In the genomic region with DNA sequence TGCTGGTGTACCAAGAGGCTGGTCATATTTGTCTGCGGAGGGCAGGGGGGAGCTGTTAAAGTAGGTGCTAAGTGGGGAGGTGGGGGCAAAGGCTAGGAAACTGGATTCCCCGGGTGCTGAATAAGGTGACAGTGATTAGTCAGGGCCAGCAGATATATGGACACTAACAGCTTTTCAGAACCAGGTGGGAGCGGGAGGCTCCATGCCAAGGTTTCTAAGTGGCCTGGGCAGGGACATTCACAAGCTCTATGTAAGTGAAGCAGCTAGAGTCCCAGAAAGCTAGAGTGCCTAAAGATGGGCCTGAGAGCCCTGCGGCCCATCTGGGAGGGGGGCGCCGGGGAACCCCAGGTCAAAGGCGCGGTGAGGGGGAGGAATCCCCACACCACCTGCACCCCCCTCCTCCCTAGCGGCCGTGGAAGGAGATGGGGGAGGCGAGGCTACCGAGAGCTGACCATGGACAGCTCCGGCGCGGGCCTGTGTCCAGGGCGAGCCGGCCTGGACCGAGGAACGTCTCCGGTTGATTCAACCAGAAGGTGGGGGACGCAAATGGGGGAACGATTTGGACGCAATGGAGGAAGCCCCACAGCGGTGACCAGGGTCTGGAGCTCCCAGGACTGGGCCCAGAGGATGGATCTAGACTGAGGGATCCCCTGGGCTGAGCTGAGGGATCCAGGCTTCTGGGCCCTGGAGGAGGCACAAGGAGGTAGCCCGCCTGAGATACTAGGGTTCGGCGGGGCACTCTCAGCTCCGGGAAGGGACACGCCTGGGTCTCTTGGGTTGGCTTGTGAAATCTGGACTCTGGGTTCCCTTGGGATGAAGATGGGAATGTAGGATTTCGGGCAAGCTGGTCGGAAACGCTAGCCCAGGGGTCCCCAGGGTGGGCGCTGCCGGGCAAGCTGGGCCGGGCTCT, we compare ENCODE assay signal across 8 mouse cellular contexts. TPM values are rescaled to one million over a fixed set of nuclear protein-coding genes. Genes with fewer than 3 reads are reported as not detected.
DNase-seq lines count a peak whose midpoint lies in the region; ATAC-seq and TF ChIP-seq lines count a peak whose summit lies in the region.

No protein-coding gene starts in this region.

- intact Hi-C loops in left cerebral cortex, postnatal 4 days (cut with DNase I): no loop called here
- intact Hi-C loops in left cerebral cortex, postnatal 14 days (cut with DNase I): loop anchor here (5.0 kb wide), 1 partner anchor 64 kb away; no protein-coding TSS in a partner anchor

- H3K9ac ChIP-seq in forebrain, postnatal 0 days: peak overlapping the region; percentile 93
- H3K9ac ChIP-seq in intestine, postnatal 0 days (ENCODE audit: low read depth, low read length): peak overlapping the region; percentile 51; the same call in 1 of the 2 replicates
- 0 out of 2 replicates have a peak overlapping the region, but pooled peaks have one; percentile 23 for H3K9ac ChIP-seq in lung, postnatal 0 days (replicated peaks; ENCODE audit: low read depth)

- peak overlapping the region; percentile 75 for H3K27ac ChIP-seq in forebrain, postnatal 0 days (ENCODE audit: low read depth, low read length)
- no peak overlapping the region for H3K27ac ChIP-seq in intestine, postnatal 0 days (ENCODE audit: low read depth, low read length)
- no peak overlapping the region for H3K27ac ChIP-seq in lung, postnatal 0 days (ENCODE audit: low read length)
- H3K27ac ChIP-seq in small intestine, adult 2 months (ENCODE audit: insufficient read depth, low read depth, low read length): no peak overlapping the region

- no peak for ATAC-seq in forebrain, postnatal 0 days
- no peak for ATAC-seq in intestine, postnatal 0 days
- ATAC-seq in lung, postnatal 0 days: no peak

- H3K36me3 ChIP-seq in forebrain, postnatal 0 days (ENCODE audit: insufficient read depth): no peaks in the 10 kb centered on the region
- H3K36me3 ChIP-seq in intestine, postnatal 0 days (ENCODE audit: control insufficient read depth, insufficient read depth): no peaks in the 10 kb centered on the region
- no peaks in the 10 kb centered on the region for H3K36me3 ChIP-seq in lung, postnatal 0 days (ENCODE audit: insufficient read depth, low read length)
- no peaks in the 10 kb centered on the region for H3K36me3 ChIP-seq in small intestine, adult 2 months (ENCODE audit: control insufficient read depth, insufficient read depth, low read length)

- H3K4me1 ChIP-seq in forebrain, postnatal 0 days (ENCODE audit: insufficient read depth): peaks cover 29% of the 10 kb centered on the region
- peaks cover 4% of the 10 kb centered on the region; the same call in 1 of the 2 replicates for H3K4me1 ChIP-seq in intestine, postnatal 0 days (replicated peaks; ENCODE audit: control insufficient read depth, insufficient read depth, low read length)
- H3K4me1 ChIP-seq in lung, postnatal 0 days (ENCODE audit: insufficient read depth, low read depth, low read length): peaks cover 25% of the 10 kb centered on the region
- peaks cover 34% of the 10 kb centered on the region for H3K4me1 ChIP-seq in small intestine, adult 2 months (ENCODE audit: control insufficient read depth, insufficient read depth, insufficient read length, low read length)

- peak overlapping the region; percentile 81 for H3K4me2 ChIP-seq in forebrain, postnatal 0 days (ENCODE audit: low read depth)
- peak overlapping the region; percentile 99 for H3K4me2 ChIP-seq in intestine, postnatal 0 days (replicated peaks; ENCODE audit: low read depth)
- H3K4me2 ChIP-seq in lung, postnatal 0 days (replicated peaks; ENCODE audit: low read depth, low read length): peak overlapping the region; percentile 99

- no peak for TF ChIP-seq EP300 in lung, postnatal 0 days (IDR thresholded peaks at IDR 0.05)

- H3K27me3 ChIP-seq in forebrain, postnatal 0 days (ENCODE audit: insufficient read depth, low read length): no peaks in the 10 kb centered on the region; the same call in 1 of the 2 replicates
- H3K27me3 ChIP-seq in intestine, postnatal 0 days (replicated peaks; ENCODE audit: control insufficient read depth, insufficient read depth, low read length): peaks cover 52% of the 10 kb centered on the region
- peaks cover 28% of the 10 kb centered on the region for H3K27me3 ChIP-seq in lung, postnatal 0 days (replicated peaks; ENCODE audit: insufficient read depth, low read length)
- H3K27me3 ChIP-seq in small intestine, adult 2 months (ENCODE audit: control insufficient read depth, insufficient read depth, low read length): peaks cover 39% of the 10 kb centered on the region

- no peak for TF ChIP-seq POLR2A in small intestine, adult 2 months (IDR thresholded peaks at IDR 0.05; ENCODE audit: low read depth, low read length)

- H3K4me3 ChIP-seq in forebrain, postnatal 0 days (ENCODE audit: low read depth, low read length): peak overlapping the region; percentile 89
- H3K4me3 ChIP-seq in intestine, postnatal 0 days (ENCODE audit: low read depth, low read length): peak overlapping the region; percentile 56
- H3K4me3 ChIP-seq in lung, postnatal 0 days (ENCODE audit: low read depth, low read length): peak overlapping the region; percentile 50
- H3K4me3 ChIP-seq in small intestine, adult 2 months (ENCODE audit: low read depth, low read length): peak overlapping the region; percentile 63

- DNase-seq in left cerebral cortex, postnatal 4 days: peak; percentile 45
- DNase-seq in left cerebral cortex, postnatal 14 days (ENCODE audit: low spot score in 2 of 2): no peak
- peak; percentile 69 to 70 for DNase-seq in cerebellum, adult 18-20 months
- no peak for DNase-seq in forebrain, postnatal 0 days
- peak; percentile 35 for DNase-seq in lung, postnatal 0 days (ENCODE audit: low spot score)
- no peak for DNase-seq in thymus, adult 18-20 months

- peak; percentile 28; the same call in 1 of the 2 replicates for TF ChIP-seq CTCF in forebrain, postnatal 0 days (IDR thresholded peaks at IDR 0.05; ENCODE audit: low read depth)
- peak; percentile 23 for TF ChIP-seq CTCF in intestine, postnatal 0 days (IDR thresholded peaks at IDR 0.05; ENCODE audit: low read depth)
- peak; percentile 31; the same call in 1 of the 2 replicates for TF ChIP-seq CTCF in lung, postnatal 0 days (IDR thresholded peaks at IDR 0.05)
- no peak for TF ChIP-seq CTCF in small intestine, adult 2 months (IDR thresholded peaks at IDR 0.05; ENCODE audit: extremely low read depth, insufficient read length, insufficient replicate concordance, low read depth, low read length)

- H3K9me3 ChIP-seq in forebrain, postnatal 0 days (ENCODE audit: low read length): no peaks in the 10 kb centered on the region
- H3K9me3 ChIP-seq in intestine, postnatal 0 days (ENCODE audit: control insufficient read depth): no peaks in the 10 kb centered on the region
- no peaks in the 10 kb centered on the region for H3K9me3 ChIP-seq in lung, postnatal 0 days (ENCODE audit: low read length)

- WGBS in forebrain, postnatal 0 days: 3% methylated on average over 32 of the region's 35 CpGs
- 5% methylated on average over 31 of the region's 35 CpGs for WGBS in intestine, postnatal 0 days
- 5% methylated on average over 27 of the region's 35 CpGs for WGBS in lung, postnatal 0 days
- WGBS in small intestine, adult 2 months: 9% methylated on average over 35 of the region's 35 CpGs

RNA-seq across cellular contexts. Expression of gene Ppfia3, which starts 0.8 kb away (rescaled TPM):
- total RNA-seq in left cerebral cortex, postnatal 4 days (2021): 100 to 1,000 TPM; 106 to 108 TPM
- 100 to 1,000 TPM; 159 to 168 TPM for total RNA-seq in left cerebral cortex, postnatal 14 days (2021)
- total RNA-seq in forebrain, postnatal 0 days (2014; rRNA removed): 76.5 and 81.0 TPM in 2 replicates
- polyA plus RNA-seq in forebrain, postnatal 0 days (2015; fragmentation: Nextera tagmentation; extraction: Ambion mirVana): 21.7 and 26.0 TPM in 2 replicates
- polyA plus RNA-seq in intestine, postnatal 0 days (2015; fragmentation: Nextera tagmentation; extraction: Ambion mirVana): 24.5 and 24.8 TPM in 2 replicates
- polyA plus RNA-seq in lung, postnatal 0 days (2015; fragmentation: Nextera tagmentation; extraction: Ambion mirVana): 1.8 and 2.0 TPM in 2 replicates
- 15.4 and 63.9 TPM in 2 replicates for polyA plus RNA-seq in small intestine, adult 2 months (2012; rRNA removed)

RNA-seq across cellular contexts. Expression of gene Lin7b, which starts 4.4 kb away (rescaled TPM):
- total RNA-seq in left cerebral cortex, postnatal 4 days (2021): 10 to 100 TPM; 60.4 to 68.3 TPM
- 100 to 1,000 TPM; 198 to 216 TPM for total RNA-seq in left cerebral cortex, postnatal 14 days (2021)
- total RNA-seq in forebrain, postnatal 0 days (2014; rRNA removed): 32.2 and 47.3 TPM in 2 replicates
- 36.8 and 39.8 TPM in 2 replicates for polyA plus RNA-seq in forebrain, postnatal 0 days (2015; fragmentation: Nextera tagmentation; extraction: Ambion mirVana)
- polyA plus RNA-seq in intestine, postnatal 0 days (2015; fragmentation: Nextera tagmentation; extraction: Ambion mirVana): 3.4 TPM in 2 replicates
- 0.49 TPM in 1 of 2 replicates, not detected in the other for polyA plus RNA-seq in lung, postnatal 0 days (2015; fragmentation: Nextera tagmentation; extraction: Ambion mirVana)
- polyA plus RNA-seq in small intestine, adult 2 months (2012; rRNA removed): 2.9 and 4.0 TPM in 2 replicates

RNA-seq across cellular contexts. Expression of gene Snrnp70, which starts 29.5 kb away (rescaled TPM):
- 100 to 1,000 TPM; 453 to 460 TPM for total RNA-seq in left cerebral cortex, postnatal 4 days (2021)
- total RNA-seq in left cerebral cortex, postnatal 14 days (2021): 100 to 1,000 TPM; 373 to 398 TPM
- total RNA-seq in forebrain, postnatal 0 days (2014; rRNA removed): 247 and 310 TPM in 2 replicates
- 116 and 124 TPM in 2 replicates for polyA plus RNA-seq in forebrain, postnatal 0 days (2015; fragmentation: Nextera tagmentation; extraction: Ambion mirVana)
- 81.3 and 85.5 TPM in 2 replicates for polyA plus RNA-seq in intestine, postnatal 0 days (2015; fragmentation: Nextera tagmentation; extraction: Ambion mirVana)
- polyA plus RNA-seq in lung, postnatal 0 days (2015; fragmentation: Nextera tagmentation; extraction: Ambion mirVana): 85.3 and 104 TPM in 2 replicates
- polyA plus RNA-seq in small intestine, adult 2 months (2012; rRNA removed): 73.2 and 122 TPM in 2 replicates

RNA-seq across cellular contexts. Expression of gene Hrc, which starts 30.9 kb away (rescaled TPM):
- total RNA-seq in left cerebral cortex, postnatal 4 days (2021): under 1 TPM; 0.36 to 0.38 TPM
- 1 to 10 TPM in 1 of 2 experiments, under 1 TPM in 1; 0.99 to 1.2 TPM for total RNA-seq in left cerebral cortex, postnatal 14 days (2021)
- 0.46 and 0.52 TPM in 2 replicates for total RNA-seq in forebrain, postnatal 0 days (2014; rRNA removed)
- not detected in 2 replicates for polyA plus RNA-seq in forebrain, postnatal 0 days (2015; fragmentation: Nextera tagmentation; extraction: Ambion mirVana)
- polyA plus RNA-seq in intestine, postnatal 0 days (2015; fragmentation: Nextera tagmentation; extraction: Ambion mirVana): 0.76 and 0.88 TPM in 2 replicates
- 0.50 and 0.54 TPM in 2 replicates for polyA plus RNA-seq in lung, postnatal 0 days (2015; fragmentation: Nextera tagmentation; extraction: Ambion mirVana)
- 0.14 and 0.46 TPM in 2 replicates for polyA plus RNA-seq in small intestine, adult 2 months (2012; rRNA removed)

RNA-seq across cellular contexts. Expression of gene Trpm4, which starts 32.4 kb away (rescaled TPM):
- total RNA-seq in left cerebral cortex, postnatal 4 days (2021): 10 to 100 TPM; 32.1 to 33.8 TPM
- total RNA-seq in left cerebral cortex, postnatal 14 days (2021): 10 to 100 TPM; 19.5 to 21.3 TPM
- total RNA-seq in forebrain, postnatal 0 days (2014; rRNA removed): 17.1 and 17.5 TPM in 2 replicates
- 8.9 and 9.4 TPM in 2 replicates for polyA plus RNA-seq in forebrain, postnatal 0 days (2015; fragmentation: Nextera tagmentation; extraction: Ambion mirVana)
- 49.4 and 55.1 TPM in 2 replicates for polyA plus RNA-seq in intestine, postnatal 0 days (2015; fragmentation: Nextera tagmentation; extraction: Ambion mirVana)
- 19.2 and 21.9 TPM in 2 replicates for polyA plus RNA-seq in lung, postnatal 0 days (2015; fragmentation: Nextera tagmentation; extraction: Ambion mirVana)
- 101 and 257 TPM in 2 replicates for polyA plus RNA-seq in small intestine, adult 2 months (2012; rRNA removed)

Comparison
In these comparisons a context has a peak if more than half of its experiments do, and no peak if none do; other contexts are left out.
1. DNase-seq: peak in left cerebral cortex, postnatal 4 days (single experiment), cerebellum, adult 18-20 months (2 of 2) and lung, postnatal 0 days (single experiment); none in left cerebral cortex, postnatal 14 days (0 of 2), forebrain, postnatal 0 days (single experiment) and thymus, adult 18-20 months (0 of 2).
2. H3K9ac ChIP-seq: peak in every context shown above with its lines; median percentile 93 in forebrain, postnatal 0 days; 51 in intestine, postnatal 0 days; 23 in lung, postnatal 0 days.
3. Peak in every context shown above with its lines, with median percentiles within 50 percentile points of each other: H3K4me2 ChIP-seq and H3K4me3 ChIP-seq.